Mouse (Mus musculus) lung, embryonic 16.5 days (tissue): ENCODE measurements around the gene Ehhadh. TPM values are rescaled to one million over a fixed set of nuclear protein-coding genes. Genes with fewer than 3 reads are reported as not detected.
"Not testable (repeated sequence)": the region's sequence is repeated elsewhere in the genome, so short reads cannot be mapped to it uniquely, and the experiment has no call there.

Experiments used
- ATAC-seq: fragments of 200-750 bp; cut with Nextera tagmentation; 2 replicates; pipeline ENCODE4 v1.8.0; 2017; ENCODE audit warnings: low read depth, mild to moderate bottlenecking, moderate library complexity
- H3K27ac ChIP-seq: fragments of 300-500 bp; sonication (generic); 2 replicates; pipeline ENCODE4 v1.5.1; 2014; ENCODE audit warnings: mild to moderate bottlenecking, control low read depth, low read length
- H3K27me3 ChIP-seq: fragments of 300-500 bp; sonication (generic); 2 replicates; pipeline ENCODE4 v1.6.1; 2014; ENCODE audit warnings: low read depth, low read length, mixed read lengths; ENCODE audit not compliant: control insufficient read depth, insufficient read depth
- H3K36me3 ChIP-seq: fragments of 300-500 bp; sonication (generic); 2 replicates; pipeline ENCODE4 v1.6.1; 2014; ENCODE audit warnings: low read length; ENCODE audit not compliant: control insufficient read depth, insufficient read depth
- H3K4me1 ChIP-seq: fragments of 300-500 bp; sonication (generic); replicated peaks from 2 replicates; pipeline ENCODE4 v1.6.1; 2014; ENCODE audit warnings: low read length, mixed read lengths; ENCODE audit not compliant: control insufficient read depth, insufficient read depth
- H3K4me2 ChIP-seq: fragments of 300-500 bp; sonication (generic); 2 replicates; pipeline ENCODE4 v1.6.1; 2014; ENCODE audit warnings: low read depth, low read length, control low read depth
- H3K4me3 ChIP-seq: fragments of 300-500 bp; sonication (generic); 2 replicates; pipeline ENCODE4 v1.5.1; 2014; ENCODE audit warnings: mild to moderate bottlenecking, low read length, control low read depth
- H3K9ac ChIP-seq: fragments of 300-500 bp; sonication (generic); 2 replicates; pipeline ENCODE4 v1.6.1; 2014; ENCODE audit warnings: low read length, control low read depth
- H3K9me3 ChIP-seq: fragments of 300-500 bp; sonication (generic); 2 replicates; pipeline ENCODE4 v1.6.1; 2016; ENCODE audit warnings: low read length; ENCODE audit not compliant: control insufficient read depth
- WGBS: fragments of 180-500 bp; shearing (Covaris S2); extraction: QIAGEN DNeasy Blood & Tissue Kit; methylation state at CpG from one replicate; pipeline ENCODE4 v1.1.7; 2014; 5-methylcytosine and 5-hydroxymethylcytosine counted together
- polyA plus RNA-seq: library from polyadenylated mRNA; unstranded; fragments of >200 nt; fragmentation: Nextera tagmentation; extraction: Ambion mirVana; gene quantifications from 2 replicates; pipeline ENCODE4 v1.2.1, GENCODE M21; 2015

Gene Ehhadh
- polyA plus RNA-seq, 1 experiment from 2014 or later, result 2.4 TPM

DNA sequence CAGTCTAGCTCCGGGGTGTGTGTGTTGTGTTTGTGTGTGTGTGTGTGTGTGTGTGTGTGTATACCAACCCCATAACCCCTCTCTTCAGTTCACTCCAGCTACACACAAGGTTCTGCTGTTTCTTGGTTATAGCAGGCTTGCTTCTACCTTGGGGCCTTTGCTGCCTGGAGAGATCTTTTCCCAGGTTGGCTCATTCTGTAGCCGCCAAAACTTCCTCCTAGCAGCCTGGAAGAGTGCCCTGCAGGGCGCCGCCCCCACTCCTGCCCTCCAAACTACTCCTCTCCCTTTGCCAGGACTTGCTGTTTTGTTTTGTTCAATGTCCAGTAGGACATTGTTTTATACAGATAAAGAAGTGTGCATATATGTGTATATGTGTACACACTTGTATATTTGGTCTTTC lies 40.0 kb upstream of the Ehhadh start:
- Histone ChIP-seq H3K9ac (no peak overlapping the region), H3K4me3 (no peak overlapping the region), H3K9me3 (no peaks in the 10 kb centered on the region), H3K27ac (no peak overlapping the region), H3K36me3 (no peaks in the 10 kb centered on the region), H3K4me1 (peaks cover 6% of the 10 kb centered on the region), H3K4me2 (no peak overlapping the region), H3K27me3 (no peaks in the 10 kb centered on the region)
- ATAC-seq, result 0 out of 2 replicates have a peak, but pooled peaks have one; percentile 10
- 60% methylated on average over 4 of the region's 4 CpGs for WGBS

DNA sequence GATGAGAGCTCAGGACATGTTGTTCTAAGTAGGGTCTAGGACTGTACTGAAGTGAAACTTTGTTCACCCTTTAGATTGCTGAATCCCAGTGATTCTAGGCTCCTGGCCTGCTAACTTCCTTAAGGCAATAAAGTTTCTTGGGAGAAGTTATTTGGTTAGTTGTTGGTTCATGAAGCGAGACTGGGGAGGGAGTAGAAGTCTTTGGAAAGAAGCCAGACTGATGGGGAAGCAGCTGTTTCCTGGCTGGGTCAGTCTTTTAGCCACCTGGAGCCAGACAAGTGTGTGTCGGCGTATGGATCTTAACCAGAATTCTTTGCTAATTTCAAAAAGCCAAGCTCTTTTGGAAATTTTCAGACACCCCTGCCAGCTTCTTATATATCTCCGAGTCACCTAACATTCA lies 39.5 kb upstream of the Ehhadh start:
- no peak for ATAC-seq
- no peak overlapping the region for H3K4me3 ChIP-seq
- H3K27me3 ChIP-seq, result no peaks in the 10 kb centered on the region
- peaks cover 6% of the 10 kb centered on the region for H3K4me1 ChIP-seq
- H3K4me2 ChIP-seq, result peak overlapping the region; percentile 12; the same call in 1 of the 2 replicates
- H3K9ac ChIP-seq, result no peak overlapping the region
- no peaks in the 10 kb centered on the region for H3K9me3 ChIP-seq
- WGBS, result 33% methylated on average over 4 of the region's 4 CpGs
- no peak overlapping the region for H3K27ac ChIP-seq
- H3K36me3 ChIP-seq, result no peaks in the 10 kb centered on the region

DNA sequence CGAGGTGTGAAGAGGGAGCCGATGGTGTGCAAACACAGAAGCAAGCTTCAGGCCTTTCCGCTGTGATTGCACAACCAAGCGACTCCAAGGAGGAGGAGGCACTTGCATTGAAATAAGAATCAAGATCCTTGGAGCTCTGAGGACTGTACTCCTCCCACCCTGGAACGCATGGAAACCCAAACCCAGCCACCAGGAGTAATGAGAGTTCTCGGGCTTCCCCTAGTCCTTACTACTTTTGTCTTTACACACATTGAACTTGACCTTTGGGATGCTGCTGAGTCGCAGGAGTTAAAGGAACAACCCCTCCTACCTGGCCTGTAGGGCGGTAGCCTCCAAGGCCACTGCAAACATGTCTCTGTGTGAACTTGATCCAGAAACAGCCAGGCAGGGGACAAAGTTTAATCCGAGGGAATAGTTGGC lies 38.0 kb upstream of the Ehhadh start:
- peak; percentile 62; the same call in 1 of the 2 replicates for ATAC-seq
- Histone ChIP-seq H3K4me3 (no peak overlapping the region), H3K27ac (no peak overlapping the region; the same call in 1 of the 2 replicates), H3K9ac (no peak overlapping the region), H3K27me3 (no peaks in the 10 kb centered on the region), H3K4me1 (peaks cover 6% of the 10 kb centered on the region), H3K9me3 (no peaks in the 10 kb centered on the region), H3K36me3 (no peaks in the 10 kb centered on the region), H3K4me2 (no peak overlapping the region)
- 43% methylated on average over 9 of the region's 9 CpGs for WGBS

DNA sequence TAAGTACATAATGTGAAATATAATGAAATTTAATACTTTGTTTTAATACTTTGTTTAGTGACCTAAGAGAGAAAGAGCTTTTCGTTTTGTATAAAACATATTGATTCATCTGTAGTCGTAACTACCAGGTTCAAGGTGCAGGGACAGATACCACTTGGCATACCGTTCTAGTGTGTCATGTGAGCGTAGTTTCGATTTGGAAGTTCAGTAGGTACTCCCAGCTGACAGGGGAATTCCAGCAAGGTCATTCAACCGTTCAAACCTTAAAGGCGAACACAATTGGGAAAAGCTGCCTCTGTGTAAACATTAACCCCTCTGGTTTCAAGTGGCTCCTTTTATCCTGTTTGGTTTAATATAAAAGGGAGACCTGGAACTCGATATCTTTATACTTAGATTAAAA lies 31.0 kb upstream of the Ehhadh start:
- 47% methylated on average over 8 of the region's 8 CpGs for WGBS
- Histone ChIP-seq H3K36me3 (no peaks in the 10 kb centered on the region), H3K9ac (no peak overlapping the region), H3K9me3 (no peaks in the 10 kb centered on the region), H3K4me3 (0 out of 2 replicates have a peak overlapping the region, but pooled peaks have one; percentile 11), H3K4me2 (peak overlapping the region; percentile 32; the same call in 1 of the 2 replicates), H3K27me3 (no peaks in the 10 kb centered on the region), H3K4me1 (peaks cover 2% of the 10 kb centered on the region; the same call in 1 of the 2 replicates), H3K27ac (no peak overlapping the region)
- ATAC-seq, result no peak

DNA sequence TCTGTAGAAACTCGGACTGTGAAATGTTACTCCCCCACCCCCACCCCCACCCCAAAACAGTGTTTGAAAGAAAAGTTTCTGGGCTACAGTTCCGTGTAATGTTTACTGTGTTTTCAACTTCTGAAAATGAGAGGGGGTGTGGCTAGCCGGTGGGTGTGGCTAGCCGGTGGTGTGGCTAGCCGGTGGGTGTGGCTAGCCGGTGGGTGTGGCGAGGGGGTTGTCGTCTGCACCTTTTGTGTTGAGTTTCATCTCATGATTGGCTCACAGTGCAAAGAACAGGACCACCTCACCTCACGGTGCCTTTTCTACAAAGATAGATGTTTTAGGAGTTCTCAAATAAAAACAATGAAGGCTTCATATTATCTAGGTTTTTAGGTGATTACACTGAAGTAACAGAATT lies 30.5 kb upstream of the Ehhadh start:
- ATAC-seq, result peak; percentile 28; the same call in 1 of the 2 replicates
- Histone ChIP-seq H3K4me1 (peaks cover 2% of the 10 kb centered on the region; the same call in 1 of the 2 replicates), H3K27ac (no peak overlapping the region), H3K9ac (no peak overlapping the region), H3K36me3 (no peaks in the 10 kb centered on the region), H3K27me3 (no peaks in the 10 kb centered on the region), H3K4me2 (peak overlapping the region; percentile 22; the same call in 1 of the 2 replicates), H3K4me3 (no peak overlapping the region), H3K9me3 (no peaks in the 10 kb centered on the region)
- WGBS, result 37% methylated on average over 9 of the region's 9 CpGs

DNA sequence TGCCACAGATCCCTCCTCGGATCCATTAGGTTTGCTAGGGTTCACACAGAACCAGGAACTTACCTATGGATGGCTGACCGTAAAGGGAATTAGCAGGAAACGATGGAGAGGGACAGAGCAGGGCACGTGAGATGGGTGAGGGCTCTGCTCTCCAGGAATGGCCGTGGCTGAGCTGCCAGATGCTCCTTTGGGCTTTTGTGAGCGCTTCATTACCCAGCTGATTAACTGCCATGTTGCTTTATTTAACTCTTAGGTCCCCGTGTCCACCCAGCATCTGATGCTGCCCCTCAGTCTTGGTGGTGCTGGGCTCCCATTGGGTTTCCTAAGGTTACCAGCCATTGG lies 28.0 kb upstream of the Ehhadh start:
- Histone ChIP-seq H3K9ac (no peak overlapping the region), H3K4me2 (no peak overlapping the region), H3K27ac (no peak overlapping the region), H3K27me3 (no peaks in the 10 kb centered on the region), H3K36me3 (no peaks in the 10 kb centered on the region), H3K4me3 (no peak overlapping the region), H3K4me1 (peaks cover 2% of the 10 kb centered on the region; the same call in 1 of the 2 replicates), H3K9me3 (no peaks in the 10 kb centered on the region)
- WGBS, result 61% methylated on average over 7 of the region's 7 CpGs
- ATAC-seq, result no peak

DNA sequence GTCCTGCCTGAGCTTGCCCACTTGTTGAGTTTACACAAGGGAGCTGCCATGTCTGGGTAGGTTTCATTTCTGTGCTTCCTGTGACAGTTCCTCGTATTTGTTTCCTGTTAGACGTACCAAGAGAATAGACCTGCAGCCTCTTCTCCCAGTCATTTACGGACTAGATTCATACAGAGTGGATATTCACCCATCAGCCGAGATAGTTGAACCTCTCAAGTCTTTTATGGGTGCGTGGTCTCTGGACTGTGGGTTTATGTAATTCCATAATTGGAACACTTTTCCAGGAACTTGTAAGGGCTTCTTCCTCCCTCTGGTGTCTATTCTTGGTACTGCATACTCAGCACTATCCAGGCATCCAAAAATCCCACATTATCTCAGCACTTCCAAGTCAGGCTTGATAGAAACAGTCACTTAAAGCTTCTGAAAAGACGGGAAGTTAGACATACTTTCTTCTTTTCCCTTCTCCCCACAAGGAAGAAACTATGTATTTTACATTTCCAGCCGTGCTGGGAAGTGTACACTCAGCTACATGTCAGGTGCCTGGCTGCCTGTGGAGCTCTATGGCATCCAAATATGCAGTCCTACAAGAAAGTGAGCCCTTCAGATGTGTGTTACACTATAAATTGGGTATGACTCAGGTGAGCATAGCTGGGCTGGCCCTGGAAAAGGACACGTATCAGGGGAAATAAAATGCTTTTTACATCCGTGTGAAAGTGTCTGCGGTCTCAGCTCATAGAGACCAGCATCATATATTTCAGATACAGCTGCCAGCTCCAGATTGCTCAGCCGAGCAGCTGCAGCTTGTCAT lies 27.5 kb upstream of the Ehhadh start:
- Histone ChIP-seq H3K9ac (peak overlapping the region; percentile 39; the same call in 1 of the 2 replicates), H3K9me3 (no peaks in the 10 kb centered on the region), H3K4me3 (peak overlapping the region; percentile 32), H3K4me2 (peak overlapping the region; percentile 51), H3K36me3 (no peaks in the 10 kb centered on the region), H3K27me3 (no peaks in the 10 kb centered on the region), H3K27ac (no peak overlapping the region), H3K4me1 (peaks cover 2% of the 10 kb centered on the region; the same call in 1 of the 2 replicates)
- WGBS, result 50% methylated on average over 11 of the region's 11 CpGs
- peak; percentile 52; the same call in 1 of the 2 replicates for ATAC-seq

DNA sequence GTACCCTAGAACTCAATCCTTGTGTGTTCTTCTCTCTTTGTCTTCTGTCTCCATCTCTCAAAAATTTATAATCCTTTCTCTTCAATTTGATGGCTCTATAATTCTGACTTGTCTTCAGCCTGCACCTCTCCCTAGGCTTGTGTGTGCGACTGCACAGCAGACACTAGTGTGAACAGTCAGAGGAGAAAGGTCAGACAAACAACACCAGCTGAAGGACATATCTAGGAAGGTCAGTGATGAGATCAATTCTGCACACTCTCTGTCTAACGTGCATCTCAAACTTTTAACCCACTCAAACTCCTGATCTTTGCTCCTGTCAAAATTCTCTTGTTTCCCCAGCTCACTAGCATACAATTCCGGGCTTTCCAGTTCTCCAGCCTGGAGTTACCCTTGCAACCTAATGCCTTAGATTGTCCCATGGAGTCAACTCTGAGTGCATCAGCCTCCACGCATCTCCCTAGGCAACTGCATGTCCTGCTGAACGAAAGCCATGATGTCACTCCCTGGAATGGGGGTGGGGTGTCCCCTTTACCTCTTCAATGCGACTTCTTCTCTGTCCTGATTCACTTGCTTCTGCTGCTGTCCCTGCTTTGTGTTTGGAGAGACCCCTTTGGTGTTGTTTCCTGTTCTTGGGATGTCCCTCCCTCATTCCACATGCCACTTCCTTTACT lies 25.7 kb upstream of the Ehhadh start:
- Histone ChIP-seq H3K36me3 (no peaks in the 10 kb centered on the region), H3K9ac (no peak overlapping the region), H3K27me3 (no peaks in the 10 kb centered on the region), H3K27ac (no peak overlapping the region), H3K9me3 (no peaks in the 10 kb centered on the region), H3K4me3 (no peak overlapping the region), H3K4me2 (no peak overlapping the region), H3K4me1 (peaks cover 2% of the 10 kb centered on the region; the same call in 1 of the 2 replicates)
- WGBS, result 52% methylated on average over 6 of the region's 6 CpGs
- ATAC-seq, result no peak

DNA sequence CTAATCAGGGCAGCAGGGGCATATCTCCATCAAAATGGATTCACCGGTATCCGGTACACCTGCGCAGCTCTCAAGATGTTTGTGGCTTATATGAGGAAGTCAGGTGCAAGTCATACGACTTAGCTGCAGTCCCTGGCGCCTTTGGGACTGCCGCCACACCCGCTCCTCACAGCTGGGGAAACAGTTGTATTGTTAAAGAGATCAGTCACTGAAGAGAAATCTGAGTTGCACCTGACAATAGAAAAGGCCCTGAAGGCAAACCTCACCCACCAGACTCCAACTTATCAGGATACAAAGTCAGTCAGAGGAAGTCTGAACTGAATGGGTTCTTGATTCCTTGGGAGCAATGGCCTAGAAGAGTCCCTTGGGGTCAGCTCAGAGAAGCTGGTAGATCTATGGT lies 20.2 kb upstream of the Ehhadh start:
- not testable (repeated sequence) for H3K27me3 ChIP-seq, H3K9me3 ChIP-seq, H3K4me2 ChIP-seq, H3K4me1 ChIP-seq, H3K4me3 ChIP-seq, H3K27ac ChIP-seq, H3K9ac ChIP-seq, ATAC-seq, H3K36me3 ChIP-seq
- WGBS, result 86% methylated on average over 7 of the region's 7 CpGs
